Mouse (Mus musculus) liver, embryonic 14.5 days (tissue): ENCODE results near the gene Nfyb.

Experiments used
- CTCF ChIP-seq: IDR thresholded peaks from 2 replicates; pipeline ENCODE4 v1.5.1; 2016; ENCODE audit warnings: antibody characterized with exemption, low read depth, control low read depth
- EP300 ChIP-seq: IDR thresholded peaks from 2 replicates; pipeline ENCODE4 v1.6.1; 2016; ENCODE audit warnings: antibody characterized with exemption, low read depth

- TF ChIP-seq CTCF: no peak
- 0 out of 2 replicates have a peak, but pooled peaks have one; percentile 14 for TF ChIP-seq EP300
Observed at GRCm38 (mm10) chr10:82763840-82764631, at the start of gene Nfyb.
